Mouse (Mus musculus): Measurements from ENCODE around the gene Pla2g3. TPM values are rescaled to one million over a fixed set of nuclear protein-coding genes. Genes with fewer than 3 reads are reported as not detected.

Gene Pla2g3
- polyA plus RNA-seq (2015; fragmentation: Illumina TruSeq; extraction: RNeasy Lipid Tissue Mini Kit (QIAGEN cat#74804); ENCODE audit: low read depth, low replicate concordance), result 2.9 TPM

DNA sequence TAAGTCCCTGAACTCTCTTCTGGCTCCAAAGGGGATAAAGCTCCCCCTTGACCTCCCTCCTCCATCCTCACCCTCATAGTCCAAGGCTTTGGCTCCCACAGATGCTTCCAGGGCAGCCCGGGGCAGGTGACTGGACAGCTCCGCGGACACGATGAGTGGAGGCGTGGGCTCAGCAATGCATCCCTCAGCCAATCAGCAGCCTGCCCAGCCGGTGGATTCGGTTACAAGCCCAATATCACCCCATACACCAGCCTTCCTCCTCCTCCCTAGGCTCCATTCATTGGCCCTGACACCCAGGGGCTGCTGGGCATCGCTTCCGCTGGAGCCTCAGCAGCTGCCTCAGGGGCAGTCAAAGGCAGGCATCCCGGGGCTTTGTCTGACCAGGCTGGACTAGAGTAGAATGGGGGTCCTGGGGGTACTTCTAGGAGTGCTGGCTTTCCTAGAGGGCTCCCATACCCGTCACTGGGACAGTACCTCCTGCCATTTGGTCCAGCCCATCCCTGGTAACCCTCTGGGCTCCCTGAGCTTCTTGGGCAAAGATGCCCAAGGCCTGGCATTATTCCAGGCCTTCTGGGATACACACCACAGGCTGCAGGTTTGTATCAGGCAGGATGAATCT lies at the start of gene Pla2g3:
TSS of gene Pla2g3 (plus strand) at position 333 of the 619 bp plus-strand sequence.

DNA sequence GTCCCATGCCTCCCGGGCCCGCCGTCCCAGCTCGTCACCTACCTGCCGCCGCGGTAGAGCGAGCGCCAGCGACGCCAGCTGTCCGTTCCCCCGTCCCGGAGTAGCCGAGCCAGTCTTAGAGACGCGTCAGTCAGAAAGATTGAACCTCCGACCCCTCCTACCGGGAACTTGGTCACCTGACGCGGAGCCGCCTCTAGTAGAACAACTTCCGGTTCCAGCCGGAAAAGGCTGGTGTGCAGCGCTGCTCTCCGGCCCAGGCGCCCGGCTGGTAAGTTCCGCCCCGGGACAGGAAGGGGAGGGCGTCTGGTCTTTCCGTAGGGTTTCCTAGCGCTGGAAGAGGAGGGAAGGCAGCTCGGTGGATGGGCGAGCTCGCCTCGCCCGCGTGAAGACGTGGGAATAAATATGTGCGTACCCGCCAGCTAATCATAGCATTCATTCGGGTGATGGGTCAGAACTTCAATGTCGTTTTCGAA lies 35.9 kb upstream of the Pla2g3 start, which contains the start of gene Rnf185:
TSS of gene Rnf185 (minus strand) at position 197 of the 473 bp plus-strand sequence.

DNA sequence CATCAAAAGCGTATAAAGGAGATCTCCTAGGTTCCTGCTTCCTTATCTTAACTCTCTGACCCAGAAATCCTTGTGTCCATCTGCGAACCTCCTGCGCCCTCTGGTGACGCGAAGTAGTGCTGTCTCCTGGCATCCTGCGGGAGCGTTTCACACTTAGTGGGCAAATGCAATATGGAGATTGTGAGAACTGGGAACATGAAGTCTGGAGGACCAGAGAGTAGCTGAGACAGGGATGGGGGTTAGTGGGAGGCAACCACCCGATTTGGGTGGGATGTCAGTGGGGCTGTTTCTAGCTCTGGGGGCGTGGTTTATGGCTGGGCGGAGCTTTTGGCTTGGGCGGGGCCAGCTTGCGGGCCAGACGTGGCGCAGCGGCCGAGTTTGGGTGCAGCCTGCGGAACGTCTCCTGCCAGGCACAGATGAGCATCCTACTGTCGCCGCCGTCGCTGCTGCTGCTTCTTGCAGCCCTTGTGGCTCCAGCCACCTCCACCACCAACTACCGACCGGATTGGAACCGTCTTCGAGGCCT lies 26.5 kb downstream of the Pla2g3 start, which contains the start of gene Selenom:
TSS of gene Selenom (plus strand) at position 156 of the 526 bp plus-strand sequence.

DNA sequence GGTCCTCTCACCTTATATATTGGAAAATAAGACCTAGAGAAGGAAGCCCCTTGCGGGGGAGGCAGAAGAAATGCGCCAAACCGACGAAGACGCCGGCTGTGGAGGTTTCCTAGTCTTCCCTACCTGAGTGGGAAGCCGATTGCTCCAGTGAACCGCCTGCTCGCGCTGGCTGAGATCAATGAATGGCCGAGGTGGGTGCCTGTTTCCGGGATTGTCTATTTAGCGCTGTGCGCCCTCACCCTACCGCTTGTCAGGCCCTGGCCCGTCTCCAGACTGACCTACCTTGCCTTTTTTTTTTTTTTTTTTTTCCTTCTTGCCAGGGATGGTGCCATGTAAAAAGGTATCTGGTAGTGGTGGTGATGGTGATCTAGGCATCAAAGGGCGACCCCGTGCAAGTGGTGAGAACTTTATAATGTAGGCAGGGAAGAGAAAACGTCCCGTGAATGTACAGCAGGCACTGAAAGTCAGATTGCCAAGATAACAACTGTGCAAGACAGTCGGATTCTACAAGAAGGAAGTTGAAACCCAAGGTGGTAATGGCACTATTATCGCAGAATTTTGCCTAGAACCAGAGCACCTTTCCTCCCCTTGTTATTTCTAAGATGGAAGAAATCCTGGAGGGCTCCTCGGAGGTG lies 52.5 kb downstream of the Pla2g3 start, which contains the start of gene Smtn:
TSS of gene Smtn (minus strand) at position 162 of the 635 bp plus-strand sequence.

Other genes starting within 250 kb of the Pla2g3 start
- gene Drg1, start 221.9 kb upstream of the Pla2g3 start, polyA plus RNA-seq (2015; fragmentation: Illumina TruSeq; extraction: RNeasy Lipid Tissue Mini Kit (QIAGEN cat#74804); ENCODE audit: low read depth, low replicate concordance), result 149 TPM
- 26.8 TPM for gene Patz1, start 199.4 kb upstream of the Pla2g3 start, polyA plus RNA-seq (2015; fragmentation: Illumina TruSeq; extraction: RNeasy Lipid Tissue Mini Kit (QIAGEN cat#74804); ENCODE audit: low read depth, low replicate concordance)
- 32.8 TPM for gene Pik3ip1, start 157.9 kb upstream of the Pla2g3 start, polyA plus RNA-seq (2015; fragmentation: Illumina TruSeq; extraction: RNeasy Lipid Tissue Mini Kit (QIAGEN cat#74804); ENCODE audit: low read depth, low replicate concordance)
- 105 TPM for gene Limk2, start 79.1 kb upstream of the Pla2g3 start, polyA plus RNA-seq (2015; fragmentation: Illumina TruSeq; extraction: RNeasy Lipid Tissue Mini Kit (QIAGEN cat#74804); ENCODE audit: low read depth, low replicate concordance)
- gene Rnf185, start 35.9 kb upstream of the Pla2g3 start, polyA plus RNA-seq (2015; fragmentation: Illumina TruSeq; extraction: RNeasy Lipid Tissue Mini Kit (QIAGEN cat#74804); ENCODE audit: low read depth, low replicate concordance), result 29.3 TPM
- gene Inpp5j, start 16.5 kb downstream of the Pla2g3 start, polyA plus RNA-seq (2015; fragmentation: Illumina TruSeq; extraction: RNeasy Lipid Tissue Mini Kit (QIAGEN cat#74804); ENCODE audit: low read depth, low replicate concordance), result 39.3 TPM
- 285 TPM for gene Selenom, start 26.4 kb downstream of the Pla2g3 start, polyA plus RNA-seq (2015; fragmentation: Illumina TruSeq; extraction: RNeasy Lipid Tissue Mini Kit (QIAGEN cat#74804); ENCODE audit: low read depth, low replicate concordance)
- 6.2 TPM for gene Smtn, start 52.3 kb downstream of the Pla2g3 start, polyA plus RNA-seq (2015; fragmentation: Illumina TruSeq; extraction: RNeasy Lipid Tissue Mini Kit (QIAGEN cat#74804); ENCODE audit: low read depth, low replicate concordance)
- 25.8 TPM for gene Morc2a, start 160.9 kb downstream of the Pla2g3 start, polyA plus RNA-seq (2015; fragmentation: Illumina TruSeq; extraction: RNeasy Lipid Tissue Mini Kit (QIAGEN cat#74804); ENCODE audit: low read depth, low replicate concordance)

Measured in brain, adult 10 weeks (tissue).